Mouse (Mus musculus) liver (tissue): ENCODE data around the gene Emid1.
A peak's percentile ranks its signal among the peaks of the same experiment; 100 is the strongest.

ENCODE experiments used
- DNase-seq: peaks from one replicate; pipeline ENCODE4 v3.0.0-alpha.2; 2020; ENCODE audit warnings: mixed read lengths

Emid1 gene

GRCm38 (mm10) chr11:5062860-5063505, 89.1 kb downstream of the Emid1 start:
- no peak for DNase-seq

GRCm38 (mm10) chr11:5062326-5062725, 89.7 kb downstream of the Emid1 start:
- no peak for DNase-seq

- peak; percentile 85 for DNase-seq
Measured at GRCm38 (mm10) chr11:5061413-5062139, 90.5 kb downstream of the Emid1 start.

DNA sequence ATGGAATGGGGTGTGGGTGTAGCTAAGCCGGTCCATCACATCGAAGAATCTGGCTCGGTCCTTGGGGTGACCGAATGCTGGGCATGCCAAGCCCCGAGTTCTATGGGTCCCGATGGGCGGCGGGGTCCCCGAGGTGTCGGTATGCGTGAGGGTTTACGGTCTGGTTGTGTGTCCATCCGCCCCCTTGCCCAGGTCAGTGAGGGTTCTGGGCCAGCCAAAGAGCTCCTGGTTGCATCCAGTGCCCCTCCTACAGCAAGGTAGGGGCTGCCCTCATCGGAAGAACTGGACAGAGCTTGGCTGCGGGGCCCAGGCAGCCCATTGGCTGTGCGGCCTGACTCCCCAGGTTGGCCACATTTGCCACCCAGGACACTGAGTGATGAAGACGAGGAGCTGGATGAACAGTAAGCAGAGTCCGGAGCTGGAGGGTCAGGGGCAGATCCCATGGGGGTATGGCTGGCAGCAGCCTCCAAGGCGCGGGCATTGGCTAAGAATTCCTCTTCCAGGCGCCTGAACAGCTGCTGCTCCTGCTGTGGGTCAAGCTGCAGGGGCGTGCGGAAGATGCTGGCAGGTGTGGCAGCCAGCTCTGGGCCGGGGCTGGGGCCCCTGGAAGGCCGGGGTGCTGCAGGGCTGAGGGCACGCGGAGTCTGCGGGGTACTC, 91.2 kb downstream of the Emid1 start:
- DNase-seq: no peak

DNA sequence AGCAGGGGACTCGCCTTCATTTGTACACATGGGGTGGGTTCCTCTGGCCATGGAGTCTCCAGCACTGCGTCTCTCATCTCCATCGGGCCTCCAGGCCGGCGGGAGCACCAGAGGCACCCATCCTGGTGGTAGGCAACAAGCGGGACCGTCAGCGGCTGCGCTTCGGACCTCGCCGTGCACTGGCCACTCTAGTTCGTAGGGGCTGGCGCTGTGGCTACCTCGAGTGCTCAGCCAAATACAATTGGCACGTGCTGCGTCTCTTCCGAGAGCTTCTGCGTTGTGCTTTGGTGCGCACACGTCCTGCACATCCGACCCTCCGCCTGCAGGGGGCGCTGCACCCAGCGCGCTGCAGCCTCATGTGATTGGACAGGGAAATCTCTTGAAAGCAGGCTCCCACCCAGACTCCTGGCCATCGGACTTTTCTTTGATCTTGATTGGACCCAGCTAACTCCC, 92.3 kb downstream of the Emid1 start:
- peak; percentile 34 for DNase-seq

DNA sequence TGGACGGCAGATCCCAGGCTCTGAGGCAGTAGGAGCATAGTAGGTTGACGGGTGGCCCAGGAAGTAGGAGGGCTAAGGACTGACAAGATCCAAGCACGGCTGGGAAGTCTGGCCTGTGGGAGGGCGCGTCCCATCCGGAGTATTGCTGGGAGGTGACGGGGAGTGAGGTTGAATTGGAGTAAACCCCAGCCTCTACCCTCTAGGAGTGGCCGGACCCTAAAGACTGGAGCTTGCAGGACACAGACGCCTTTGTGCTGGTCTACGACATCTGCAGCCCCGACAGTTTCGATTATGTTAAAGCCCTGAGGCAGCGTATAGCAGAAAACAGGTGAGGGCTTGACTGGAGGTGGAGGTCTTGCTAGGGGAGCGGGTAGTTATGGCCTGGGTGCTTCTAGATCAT, 92.8 kb downstream of the Emid1 start:
- no peak for DNase-seq

GRCm38 (mm10) chr11:5058783-5059182, 93.3 kb downstream of the Emid1 start:
- DNase-seq: no peak

- DNase-seq: no peak
Measured at GRCm38 (mm10) chr11:5057856-5058641, 94.0 kb downstream of the Emid1 start, which contains the start of gene Rasl10a. TSS of gene Rasl10a (plus strand) at chr11:5058128.

DNA sequence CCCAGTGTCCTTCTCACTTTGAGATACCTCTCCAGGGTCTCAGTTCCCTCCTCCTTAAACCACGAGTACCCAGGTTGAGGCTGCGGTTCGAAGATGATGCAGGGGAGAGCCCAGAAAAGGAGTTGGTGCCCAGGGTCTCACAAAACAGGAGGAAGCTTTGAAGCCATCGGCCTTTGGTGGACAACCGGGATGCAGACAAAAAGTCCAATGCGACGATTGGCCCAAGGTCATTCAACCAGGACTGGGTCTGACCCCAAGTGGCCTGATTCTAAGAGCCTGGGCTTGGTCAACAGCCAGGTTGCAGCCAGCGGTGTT, 94.6 kb downstream of the Emid1 start:
- DNase-seq: no peak

DNA sequence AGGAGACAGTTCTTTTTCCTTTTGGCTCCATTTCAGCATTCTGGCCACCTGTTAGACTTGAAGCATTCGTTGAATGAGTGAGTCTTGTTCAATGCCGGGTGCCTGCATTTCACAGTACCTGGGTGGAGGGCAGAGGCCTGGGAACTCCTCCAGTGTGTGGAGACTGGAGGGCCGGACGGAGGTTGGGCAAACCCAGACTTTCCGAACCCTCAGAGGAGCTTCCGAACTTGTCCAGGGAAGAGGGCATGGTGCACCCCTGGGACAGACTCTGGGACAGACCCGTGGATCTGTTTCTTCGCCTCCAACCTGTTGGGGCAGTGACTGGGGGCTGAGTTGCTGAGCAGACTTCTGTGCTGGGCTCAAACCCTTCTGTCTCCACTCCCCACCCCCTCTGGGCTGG, 95.0 kb downstream of the Emid1 start:
- no peak for DNase-seq
